Mouse (Mus musculus): Measurements from ENCODE around the gene Tmem208.
"Not testable (repeated sequence)": the region's sequence is repeated elsewhere in the genome, so short reads cannot be mapped to it uniquely, and the experiment has no call there.

The Tmem208 gene

GRCm38 (mm10) chr8:105326141-105326672 lies at the start of gene Tmem208, which contains the start of gene Lrrc29:
Gene Tmem208, plus strand, starts transcription at chr8:105326354.
Gene Lrrc29, minus strand, starts transcription at chr8:105326278.
- DNase-seq = peak; percentile 99

- peak; percentile 62 for DNase-seq
Measured at GRCm38 (mm10) chr8:105278911-105279334, 47.2 kb upstream of the Tmem208 start.

- DNase-seq = no peak
Measured at GRCm38 (mm10) chr8:105280567-105280966, 45.6 kb upstream of the Tmem208 start.

GRCm38 (mm10) chr8:105281821-105282220 lies 44.3 kb upstream of the Tmem208 start:
- no peak for DNase-seq

GRCm38 (mm10) chr8:105282239-105282638 lies 43.9 kb upstream of the Tmem208 start:
- no peak for DNase-seq

GRCm38 (mm10) chr8:105283074-105283473 lies 43.1 kb upstream of the Tmem208 start:
- DNase-seq = peak; percentile 77

GRCm38 (mm10) chr8:105285514-105285913 lies 40.6 kb upstream of the Tmem208 start:
- no peak for DNase-seq

- DNase-seq = no peak
Measured at GRCm38 (mm10) chr8:105286907-105287306, 39.2 kb upstream of the Tmem208 start.

GRCm38 (mm10) chr8:105288231-105288630 lies 37.9 kb upstream of the Tmem208 start:
- no peak for DNase-seq

- DNase-seq = peak; percentile 88
Measured at GRCm38 (mm10) chr8:105288958-105289732, 37.0 kb upstream of the Tmem208 start.

GRCm38 (mm10) chr8:105289805-105290460 lies 36.2 kb upstream of the Tmem208 start, which contains the start of gene 4931428F04Rik:
Gene 4931428F04Rik, minus strand, starts transcription at chr8:105289864.
- peak; percentile 55 for DNase-seq

GRCm38 (mm10) chr8:105290554-105291314 lies 35.4 kb upstream of the Tmem208 start:
- peak; percentile 91 for DNase-seq

- not testable (repeated sequence) for DNase-seq
Measured at GRCm38 (mm10) chr8:105291364-105291763, 34.8 kb upstream of the Tmem208 start.

GRCm38 (mm10) chr8:105291802-105292201 lies 34.4 kb upstream of the Tmem208 start:
- not testable (repeated sequence) for DNase-seq

GRCm38 (mm10) chr8:105292471-105292870 lies 33.7 kb upstream of the Tmem208 start:
- no peak for DNase-seq

GRCm38 (mm10) chr8:105293405-105293804 lies 32.7 kb upstream of the Tmem208 start:
- DNase-seq = no peak

- no peak for DNase-seq
Measured at GRCm38 (mm10) chr8:105294776-105295175, 31.4 kb upstream of the Tmem208 start.

GRCm38 (mm10) chr8:105295256-105295655 lies 30.9 kb upstream of the Tmem208 start:
- DNase-seq = no peak

- DNase-seq = no peak
Measured at GRCm38 (mm10) chr8:105295895-105296573, 30.1 kb upstream of the Tmem208 start, which contains the start of gene Exoc3l. Gene Exoc3l, minus strand, starts transcription at chr8:105296101.

GRCm38 (mm10) chr8:105297511-105298192 lies 28.5 kb upstream of the Tmem208 start, which contains the start of gene E2f4:
Gene E2f4, plus strand, starts transcription at chr8:105297663.
- peak; percentile 95 for DNase-seq

Data from liver (tissue).